Mouse (Mus musculus): ENCODE measurements around the gene Fads1.

DNA sequence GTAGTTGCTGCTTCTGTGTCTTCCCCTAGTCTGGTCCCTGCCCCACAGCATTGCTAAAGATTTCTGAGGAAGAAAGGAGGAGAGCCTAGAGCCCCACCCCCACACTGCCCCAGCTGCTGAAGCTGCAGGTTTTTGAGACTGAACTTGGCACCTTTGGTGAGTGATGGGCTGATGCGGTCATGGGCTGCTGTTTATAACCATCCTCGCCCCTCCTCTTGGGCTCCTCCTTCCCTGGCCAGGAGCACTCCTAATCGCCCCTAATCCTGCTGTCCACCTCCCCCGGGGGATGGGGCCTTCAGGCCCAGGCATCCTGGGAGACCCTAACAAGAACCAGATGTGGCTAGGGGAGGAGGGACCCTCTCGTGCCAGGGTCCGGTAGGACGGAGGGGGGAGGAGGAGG, 48.3 kb downstream of the Fads1 start:
- TF ChIP-seq EP300 (IDR thresholded peaks at IDR 0.05; ENCODE audit: insufficient read depth, low read depth, low read length) = no peak
- no peak for TF ChIP-seq CTCF (IDR thresholded peaks at IDR 0.05; ENCODE audit: low read depth, low read length)

Data from ES-Bruce4 (cell line).